Mouse (Mus musculus): ENCODE measurements at regions not wholly inside any gene's neighbourhood (a gene's known extent, or its start where the extent isn't known, plus 50 kb on each side); places are given as distances from the start of the nearest gene placed in this dataset.

DNA sequence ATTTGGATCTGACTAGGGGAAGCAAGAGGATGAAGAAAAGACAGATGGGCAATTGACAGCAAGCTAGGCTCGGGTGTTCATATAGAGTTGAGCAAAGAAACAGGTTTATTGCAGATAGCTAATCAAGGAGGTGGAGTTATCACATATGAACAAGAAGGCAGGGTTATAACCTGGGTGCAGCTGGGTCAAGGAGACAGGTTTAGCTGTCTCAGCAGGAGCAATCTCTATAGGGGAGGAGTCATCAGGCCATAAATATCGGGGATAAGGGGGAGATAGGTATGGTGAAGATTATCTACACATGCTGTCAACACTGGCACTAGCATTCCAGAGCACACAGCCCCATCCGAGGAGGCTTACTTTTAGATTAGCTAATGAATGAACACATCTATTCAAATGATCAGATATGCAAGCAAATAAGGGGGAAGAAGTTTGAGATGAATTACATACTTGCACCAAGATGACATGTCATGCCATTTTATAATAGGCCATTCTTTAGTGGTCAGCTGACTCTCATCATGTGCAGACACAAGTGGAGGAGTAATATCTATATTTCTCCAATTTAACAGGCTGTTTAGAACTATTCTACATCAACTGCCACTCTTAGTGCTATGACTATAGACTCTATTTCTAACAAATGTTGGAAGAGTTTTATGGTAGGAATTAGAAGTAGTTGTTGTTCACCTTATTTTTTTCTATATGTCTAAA, 76.9 kb downstream of the Lhx9 start:
- H3K4me2 ChIP-seq (ENCODE audit: low read depth, low read length) = no peak overlapping the region
- no peak for ATAC-seq (replicated peaks; ENCODE audit: extremely low read depth, insufficient read depth, low FRiP score)
- H3K36me3 ChIP-seq (ENCODE audit: control insufficient read depth, insufficient read depth) = no peaks in the 10 kb centered on the region
- no peak overlapping the region for H3K9ac ChIP-seq (ENCODE audit: low read length)
- no peaks in the 10 kb centered on the region for H3K27me3 ChIP-seq (ENCODE audit: control insufficient read depth, insufficient read depth, low read length)
- H3K27ac ChIP-seq (ENCODE audit: low read length) = no peak overlapping the region
- no peaks in the 10 kb centered on the region for H3K9me3 ChIP-seq (replicated peaks; ENCODE audit: control insufficient read depth, low read length)
- no peak overlapping the region for H3K4me3 ChIP-seq (ENCODE audit: low read length)
- WGBS = 38% methylated on average over 3 of the region's 3 CpGs
- no peaks in the 10 kb centered on the region for H3K4me1 ChIP-seq (ENCODE audit: control insufficient read depth, insufficient read depth, low read length)

DNA sequence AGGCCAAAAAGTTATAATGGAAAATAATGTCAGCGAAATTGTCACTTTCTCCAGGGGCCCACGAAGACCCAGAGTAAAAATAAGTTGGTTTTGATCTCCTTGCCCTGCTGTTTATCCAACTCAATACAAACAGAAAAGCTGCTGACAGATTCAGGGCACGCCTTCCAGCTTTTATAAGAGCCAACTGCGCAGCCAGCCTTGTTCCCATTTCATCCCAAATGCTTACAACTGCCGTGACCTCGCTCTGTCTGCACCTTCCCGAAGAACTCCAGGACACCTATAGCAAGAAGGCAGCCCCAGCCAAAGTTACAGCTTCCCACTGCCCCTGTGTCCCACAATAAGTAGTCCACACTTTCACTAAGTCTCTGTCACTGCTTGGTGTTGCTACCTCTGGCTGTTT, 85.5 kb downstream of the Lhx9 start:
- no peak overlapping the region for H3K4me3 ChIP-seq (ENCODE audit: low read length)
- peak overlapping the region; percentile 17; the same call in 1 of the 2 replicates for H3K4me2 ChIP-seq (ENCODE audit: low read depth, low read length)
- 28% methylated on average over 7 of the region's 7 CpGs for WGBS
- no peak for ATAC-seq (replicated peaks; ENCODE audit: extremely low read depth, insufficient read depth, low FRiP score)
- no peak overlapping the region for H3K27ac ChIP-seq (ENCODE audit: low read length)
- no peaks in the 10 kb centered on the region for H3K27me3 ChIP-seq (ENCODE audit: control insufficient read depth, insufficient read depth, low read length)
- H3K9ac ChIP-seq (ENCODE audit: low read length) = no peak overlapping the region
- H3K9me3 ChIP-seq (replicated peaks; ENCODE audit: control insufficient read depth, low read length) = 0 out of 2 replicates have a peak, but pooled peaks cover 3% of the 10 kb centered on the region
- H3K4me1 ChIP-seq (ENCODE audit: control insufficient read depth, insufficient read depth, low read length) = no peaks in the 10 kb centered on the region
- no peaks in the 10 kb centered on the region for H3K36me3 ChIP-seq (ENCODE audit: control insufficient read depth, insufficient read depth)

DNA sequence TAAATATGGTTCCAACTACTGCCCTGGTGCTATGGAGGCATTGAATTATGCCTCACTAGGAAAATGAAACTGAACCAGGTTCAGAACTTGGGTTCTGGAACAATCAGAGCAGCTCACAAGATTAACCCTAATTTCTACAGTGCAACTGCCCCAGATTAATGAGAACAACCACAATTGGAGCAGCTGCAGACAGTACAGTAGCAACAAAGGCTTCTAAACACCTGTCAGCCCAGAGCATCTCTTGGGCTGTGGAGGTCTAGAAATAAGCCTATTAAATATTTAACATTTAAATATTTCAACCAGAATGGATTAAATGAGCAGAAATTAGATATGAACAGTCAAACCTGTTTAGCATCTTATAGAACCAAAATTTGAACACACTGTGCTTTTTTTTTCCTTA, 90.6 kb downstream of the Lhx9 start:
- no peak overlapping the region for H3K9ac ChIP-seq (ENCODE audit: low read length)
- H3K4me3 ChIP-seq (ENCODE audit: low read length) = no peak overlapping the region
- no peaks in the 10 kb centered on the region for H3K36me3 ChIP-seq (ENCODE audit: control insufficient read depth, insufficient read depth)
- no peak for ATAC-seq (replicated peaks; ENCODE audit: extremely low read depth, insufficient read depth, low FRiP score)
- H3K9me3 ChIP-seq (replicated peaks; ENCODE audit: control insufficient read depth, low read length) = 0 out of 2 replicates have a peak, but pooled peaks cover 3% of the 10 kb centered on the region
- no peaks in the 10 kb centered on the region for H3K27me3 ChIP-seq (ENCODE audit: control insufficient read depth, insufficient read depth, low read length)
- H3K4me2 ChIP-seq (ENCODE audit: low read depth, low read length) = no peak overlapping the region
- no peaks in the 10 kb centered on the region for H3K4me1 ChIP-seq (ENCODE audit: control insufficient read depth, insufficient read depth, low read length)
- H3K27ac ChIP-seq (ENCODE audit: low read length) = no peak overlapping the region

DNA sequence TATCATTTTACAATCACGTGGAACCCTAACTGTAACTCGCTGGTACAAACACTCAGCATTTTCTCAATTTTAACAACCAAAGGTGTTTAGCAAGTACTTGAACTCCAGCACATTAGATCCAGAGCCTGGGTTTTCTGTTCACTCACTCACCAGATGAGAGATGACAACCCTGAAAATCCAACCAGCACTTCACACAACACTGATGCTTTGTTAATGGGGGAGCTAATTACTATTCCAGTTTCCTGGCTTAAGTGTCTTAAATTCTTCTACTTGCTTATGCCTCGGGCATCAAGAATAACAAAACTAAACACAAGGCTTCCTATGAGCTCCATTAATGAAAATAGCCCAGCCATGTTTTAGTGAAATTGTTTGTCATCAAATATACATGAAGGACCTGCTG, 113.4 kb upstream of the Nek7 start:
- WGBS = 70% methylated on average over 3 of the region's 3 CpGs
- Histone ChIP-seq H3K27me3 (ENCODE audit: control insufficient read depth, insufficient read depth, low read length) (no peaks in the 10 kb centered on the region), H3K27ac (ENCODE audit: low read length) (no peak overlapping the region), H3K9ac (ENCODE audit: low read length) (no peak overlapping the region), H3K9me3 (replicated peaks; ENCODE audit: control insufficient read depth, low read length) (no peaks in the 10 kb centered on the region), H3K4me1 (ENCODE audit: control insufficient read depth, insufficient read depth, low read length) (no peaks in the 10 kb centered on the region), H3K36me3 (ENCODE audit: control insufficient read depth, insufficient read depth) (no peaks in the 10 kb centered on the region), H3K4me2 (ENCODE audit: low read depth, low read length) (no peak overlapping the region), H3K4me3 (ENCODE audit: low read length) (no peak overlapping the region)
- ATAC-seq (replicated peaks; ENCODE audit: extremely low read depth, insufficient read depth, low FRiP score) = no peak

DNA sequence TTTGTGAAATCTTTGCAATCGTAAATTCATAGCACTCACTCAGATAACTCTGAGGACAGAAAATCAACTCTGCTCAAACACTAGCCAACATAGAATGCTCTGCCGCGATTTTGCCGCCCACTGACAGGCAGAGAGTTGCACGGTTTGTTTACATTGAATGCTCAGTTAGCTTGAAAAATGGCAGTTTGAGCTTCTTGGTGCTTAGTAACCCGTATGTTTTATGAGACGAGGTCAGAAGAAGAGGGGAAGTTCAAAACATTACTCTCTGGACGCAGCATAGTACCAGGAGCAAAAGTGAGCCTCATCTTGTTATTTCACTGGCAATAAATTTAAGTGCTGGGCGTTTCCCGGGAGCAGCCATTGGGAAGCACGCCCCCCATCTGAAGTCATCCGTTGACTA, 111.1 kb upstream of the Nek7 start:
- no peaks in the 10 kb centered on the region for H3K9me3 ChIP-seq (replicated peaks; ENCODE audit: control insufficient read depth, low read length)
- no peak overlapping the region for H3K4me3 ChIP-seq (ENCODE audit: low read length)
- H3K4me2 ChIP-seq (ENCODE audit: low read depth, low read length) = no peak overlapping the region
- no peaks in the 10 kb centered on the region for H3K36me3 ChIP-seq (ENCODE audit: control insufficient read depth, insufficient read depth)
- H3K9ac ChIP-seq (ENCODE audit: low read length) = no peak overlapping the region
- no peaks in the 10 kb centered on the region for H3K27me3 ChIP-seq (ENCODE audit: control insufficient read depth, insufficient read depth, low read length)
- 71% methylated on average over 12 of the region's 12 CpGs for WGBS
- no peak overlapping the region for H3K27ac ChIP-seq (ENCODE audit: low read length)
- H3K4me1 ChIP-seq (ENCODE audit: control insufficient read depth, insufficient read depth, low read length) = no peaks in the 10 kb centered on the region
- ATAC-seq (replicated peaks; ENCODE audit: extremely low read depth, insufficient read depth, low FRiP score) = no peak

DNA sequence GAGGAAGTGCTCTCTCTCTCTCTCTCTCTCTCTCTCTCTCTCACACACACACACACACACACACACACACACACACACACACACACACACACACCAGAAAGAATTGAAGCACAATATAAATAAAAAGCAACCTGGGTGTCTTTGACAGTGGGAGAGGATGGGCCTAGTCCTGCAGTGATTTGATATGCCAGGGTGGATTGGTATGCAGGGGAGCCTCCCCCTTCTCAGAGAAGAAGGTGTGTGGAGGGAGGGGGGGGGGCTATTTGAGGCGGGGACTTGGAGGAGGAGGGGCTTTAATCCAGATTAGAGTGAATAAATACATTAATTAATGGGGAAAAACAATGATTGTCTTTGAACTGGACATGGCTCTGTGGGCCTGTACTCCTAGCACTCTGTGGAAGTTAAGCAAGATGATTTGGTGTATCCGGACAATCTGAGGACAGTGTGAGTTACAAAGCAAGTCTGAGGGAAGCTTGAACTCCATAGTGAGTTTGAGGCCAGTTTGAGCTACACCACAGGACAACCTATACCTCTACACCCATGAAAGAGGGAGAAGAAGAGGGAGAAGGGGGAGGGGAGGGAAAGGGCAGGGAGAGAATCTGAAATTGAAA, 109.3 kb upstream of the Nek7 start:
- ATAC-seq (replicated peaks; ENCODE audit: extremely low read depth, insufficient read depth, low FRiP score) = no peak
- H3K4me3 ChIP-seq (ENCODE audit: low read length) = no peak overlapping the region
- no peak overlapping the region for H3K9ac ChIP-seq (ENCODE audit: low read length)
- no peak overlapping the region for H3K4me2 ChIP-seq (ENCODE audit: low read depth, low read length)
- no peak overlapping the region for H3K27ac ChIP-seq (ENCODE audit: low read length)
- H3K4me1 ChIP-seq (ENCODE audit: control insufficient read depth, insufficient read depth, low read length) = no peaks in the 10 kb centered on the region
- H3K9me3 ChIP-seq (replicated peaks; ENCODE audit: control insufficient read depth, low read length) = no peaks in the 10 kb centered on the region
- H3K36me3 ChIP-seq (ENCODE audit: control insufficient read depth, insufficient read depth) = no peaks in the 10 kb centered on the region
- WGBS = 48% methylated on average over 2 of the region's 2 CpGs
- H3K27me3 ChIP-seq (ENCODE audit: control insufficient read depth, insufficient read depth, low read length) = no peaks in the 10 kb centered on the region

DNA sequence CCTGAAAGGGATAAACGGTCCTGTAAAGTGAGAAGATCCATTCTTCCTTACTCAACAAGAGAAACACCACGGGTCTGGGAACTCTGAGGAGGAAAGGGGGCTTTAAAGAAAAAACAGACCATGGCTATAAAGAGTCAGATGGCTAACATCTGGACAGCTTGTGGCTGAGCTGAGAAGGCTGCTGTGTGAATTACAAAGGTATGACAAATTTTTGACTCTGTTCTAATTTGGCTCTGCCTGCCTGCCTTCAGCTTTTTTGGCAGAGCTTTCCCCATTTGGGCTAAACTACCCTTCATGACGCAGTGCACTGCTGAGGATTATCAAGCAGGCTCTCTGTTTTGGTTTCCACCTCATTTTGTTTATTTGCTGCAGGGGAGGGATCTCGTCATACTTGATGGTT, 100.8 kb upstream of the Nek7 start:
- ATAC-seq (replicated peaks; ENCODE audit: extremely low read depth, insufficient read depth, low FRiP score) = no peak
- Histone ChIP-seq H3K36me3 (ENCODE audit: control insufficient read depth, insufficient read depth) (no peaks in the 10 kb centered on the region), H3K27ac (ENCODE audit: low read length) (no peak overlapping the region), H3K27me3 (ENCODE audit: control insufficient read depth, insufficient read depth, low read length) (no peaks in the 10 kb centered on the region), H3K4me1 (ENCODE audit: control insufficient read depth, insufficient read depth, low read length) (no peaks in the 10 kb centered on the region), H3K4me2 (ENCODE audit: low read depth, low read length) (no peak overlapping the region), H3K4me3 (ENCODE audit: low read length) (no peak overlapping the region), H3K9ac (ENCODE audit: low read length) (no peak overlapping the region), H3K9me3 (replicated peaks; ENCODE audit: control insufficient read depth, low read length) (no peaks in the 10 kb centered on the region; the same call in 1 of the 2 replicates)
- 59% methylated on average over 4 of the region's 4 CpGs for WGBS

DNA sequence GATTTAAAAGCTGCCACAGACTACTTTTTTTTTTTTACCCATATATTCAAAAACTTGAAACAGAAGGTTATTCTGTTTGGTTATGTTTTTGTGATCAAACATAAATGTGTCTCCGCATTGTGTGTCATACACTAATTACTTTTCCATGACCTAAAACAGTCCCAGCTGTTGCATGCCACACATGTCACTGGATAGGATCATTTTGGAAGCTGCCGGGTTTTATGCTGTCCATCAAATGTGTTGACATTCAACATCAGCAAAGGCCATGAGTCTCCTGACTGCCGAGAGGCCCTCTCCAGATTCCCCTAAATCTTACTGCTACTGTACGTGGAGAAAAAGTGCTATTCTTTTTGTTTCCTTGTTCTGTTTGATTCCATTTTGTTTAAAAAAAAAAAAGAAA, 99.4 kb upstream of the Nek7 start:
- Histone ChIP-seq H3K9ac (ENCODE audit: low read length) (no peak overlapping the region), H3K4me3 (ENCODE audit: low read length) (no peak overlapping the region), H3K27me3 (ENCODE audit: control insufficient read depth, insufficient read depth, low read length) (no peaks in the 10 kb centered on the region), H3K4me2 (ENCODE audit: low read depth, low read length) (no peak overlapping the region), H3K9me3 (replicated peaks; ENCODE audit: control insufficient read depth, low read length) (no peaks in the 10 kb centered on the region; the same call in 1 of the 2 replicates), H3K27ac (ENCODE audit: low read length) (no peak overlapping the region), H3K36me3 (ENCODE audit: control insufficient read depth, insufficient read depth) (no peaks in the 10 kb centered on the region), H3K4me1 (ENCODE audit: control insufficient read depth, insufficient read depth, low read length) (no peaks in the 10 kb centered on the region)
- no peak for ATAC-seq (replicated peaks; ENCODE audit: extremely low read depth, insufficient read depth, low FRiP score)
- WGBS = 34% methylated on average over 4 of the region's 4 CpGs

DNA sequence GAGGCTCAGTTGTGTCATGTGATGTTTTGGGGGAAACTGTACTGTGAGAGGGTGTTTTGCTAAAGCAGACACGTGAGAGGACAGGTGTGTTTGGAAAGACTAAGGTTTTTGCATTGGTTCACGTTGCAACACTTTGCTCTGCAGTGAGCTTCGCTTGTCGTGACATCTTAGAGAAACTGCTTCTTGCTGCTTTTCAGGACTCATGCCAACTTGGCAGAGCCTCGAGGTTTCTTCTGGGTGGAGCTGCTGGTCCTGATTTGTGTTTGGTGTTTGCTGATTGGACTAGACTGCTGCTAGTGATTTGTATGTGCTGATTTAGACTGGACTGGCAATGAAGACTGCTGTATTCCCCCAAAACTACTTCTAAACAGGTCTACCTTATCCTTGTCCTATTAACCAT, 97.0 kb upstream of the Nek7 start:
- Histone ChIP-seq H3K9me3 (replicated peaks; ENCODE audit: control insufficient read depth, low read length) (no peaks in the 10 kb centered on the region; the same call in 1 of the 2 replicates), H3K36me3 (ENCODE audit: control insufficient read depth, insufficient read depth) (no peaks in the 10 kb centered on the region), H3K4me2 (ENCODE audit: low read depth, low read length) (no peak overlapping the region), H3K4me3 (ENCODE audit: low read length) (no peak overlapping the region), H3K27me3 (ENCODE audit: control insufficient read depth, insufficient read depth, low read length) (no peaks in the 10 kb centered on the region), H3K9ac (ENCODE audit: low read length) (no peak overlapping the region), H3K27ac (ENCODE audit: low read length) (no peak overlapping the region), H3K4me1 (ENCODE audit: control insufficient read depth, insufficient read depth, low read length) (no peaks in the 10 kb centered on the region)
- 60% methylated on average over 5 of the region's 5 CpGs for WGBS
- ATAC-seq (replicated peaks; ENCODE audit: extremely low read depth, insufficient read depth, low FRiP score) = no peak

Measured in heart, embryonic 16.5 days (tissue).